In genomic region chr5:124232360-124233143, GRCm38 (mm10) we compare ENCODE assay signal across 12 mouse cellular contexts. TPM values are rescaled to one million over a fixed set of nuclear protein-coding genes. Genes with fewer than 3 reads are reported as not detected.
DNase-seq lines count a peak whose midpoint lies in the region; ATAC-seq and TF ChIP-seq lines count a peak whose summit lies in the region.
"Had no signal": no experiment of that assay in that cellular context is flagged by ENCODE, and none has a peak within 500 bp of the region (broad histone marks: within the 10 kb centered on the region; RNA-seq: fewer than 3 reads in every experiment).

No protein-coding gene starts in this region.

- peak overlapping the region; percentile 25; the same call in 1 of the 2 replicates for H3K4me2 ChIP-seq in heart, embryonic 15.5 days
- H3K4me2 ChIP-seq in liver, embryonic 14.5 days (ENCODE audit: low read depth) = peak overlapping the region; percentile 6; the same call in 1 of the 2 replicates
- no peak overlapping the region for H3K4me2 ChIP-seq in neural tube, embryonic 15.5 days
- H3K4me2 ChIP-seq: lung, embryonic 14.5 days had no signal

- TF ChIP-seq EP300 in liver, embryonic 14.5 days (IDR thresholded peaks at IDR 0.05; ENCODE audit: low read depth) = no peak

- no peaks in the 10 kb centered on the region for H3K27me3 ChIP-seq in heart, embryonic 15.5 days
- no peaks in the 10 kb centered on the region for H3K27me3 ChIP-seq in liver, embryonic 14.5 days (ENCODE audit: control insufficient read depth, insufficient read depth, low read length)
- no peaks in the 10 kb centered on the region for H3K27me3 ChIP-seq in neural tube, embryonic 15.5 days (replicated peaks)

- no peaks in the 10 kb centered on the region for H3K36me3 ChIP-seq in heart, embryonic 15.5 days
- H3K36me3 ChIP-seq in liver, embryonic 14.5 days (replicated peaks; ENCODE audit: control insufficient read depth, insufficient read depth, low read depth) = no peaks in the 10 kb centered on the region
- H3K36me3 ChIP-seq in neural tube, embryonic 15.5 days = no peaks in the 10 kb centered on the region

- peaks cover 58% of the 10 kb centered on the region for H3K4me1 ChIP-seq in heart, embryonic 15.5 days (replicated peaks)
- peaks cover 10 to 13% of the 10 kb centered on the region in 2 experiments; a peak in 3 of 4 replicates for H3K4me1 ChIP-seq in liver, embryonic 14.5 days (replicated peaks; ENCODE audit: control insufficient read depth in 2 of 2, insufficient read depth in 2 of 2, low read length in 1 of 2)
- peaks cover 29% of the 10 kb centered on the region for H3K4me1 ChIP-seq in neural tube, embryonic 15.5 days

- H3K9me3 ChIP-seq in heart, embryonic 15.5 days (replicated peaks) = no peaks in the 10 kb centered on the region
- H3K9me3 ChIP-seq in liver, embryonic 14.5 days (ENCODE audit: control insufficient read depth, low read length) = no peaks in the 10 kb centered on the region
- H3K9me3 ChIP-seq in neural tube, embryonic 15.5 days (replicated peaks) = no peaks in the 10 kb centered on the region

- no peak overlapping the region for H3K9ac ChIP-seq in heart, embryonic 15.5 days
- no peak overlapping the region for H3K9ac ChIP-seq in liver, embryonic 14.5 days (replicated peaks)
- no peak overlapping the region for H3K9ac ChIP-seq in neural tube, embryonic 15.5 days (replicated peaks)
- H3K9ac ChIP-seq: lung, embryonic 14.5 days had no signal

- TF ChIP-seq CTCF in liver, embryonic 14.5 days (IDR thresholded peaks at IDR 0.05; ENCODE audit: low read depth) = no peak

- H3K4me3 ChIP-seq in heart, embryonic 15.5 days = no peak overlapping the region
- H3K4me3 ChIP-seq in liver, embryonic 14.5 days (ENCODE audit: insufficient read depth in 1 of 2, low read depth in 2 of 2, low read length in 2 of 2) = no peak overlapping the region
- H3K4me3 ChIP-seq in neural tube, embryonic 15.5 days (replicated peaks) = no peak overlapping the region

- peak overlapping the region; percentile 90 for H3K27ac ChIP-seq in heart, embryonic 15.5 days
- peak overlapping the region; percentile 14; the same call in 1 of the 2 replicates for H3K27ac ChIP-seq in liver, embryonic 14.5 days
- H3K27ac ChIP-seq in neural tube, embryonic 15.5 days (replicated peaks) = no peak overlapping the region

- 45% methylated on average over 18 of the region's 18 CpGs for WGBS in heart, embryonic 15.5 days
- 69% methylated on average over 18 of the region's 18 CpGs for WGBS in liver, embryonic 14.5 days (ENCODE audit: insufficient replicate concordance)
- 58% methylated on average over 18 of the region's 18 CpGs for WGBS in neural tube, embryonic 15.5 days

- ATAC-seq in heart, embryonic 15.5 days (replicated peaks; ENCODE audit: insufficient number of reproducible peaks, insufficient read depth, low FRiP score, low read depth) = peak; percentile 18
- ATAC-seq in liver, embryonic 14.5 days (ENCODE audit: insufficient read depth) = peak; percentile 67
- ATAC-seq in neural tube, embryonic 15.5 days (ENCODE audit: low FRiP score) = no peak

- no peak for DNase-seq in heart, postnatal 4 days
- peak; percentile 32 for DNase-seq in retina, postnatal 1 day
- DNase-seq in retina, embryonic 14.5 days (ENCODE audit: low spot score) = no peak
- DNase-seq in liver, embryonic 14.5 days (ENCODE audit: low read depth in 3 of 3, low spot score in 3 of 3) = no peak
- peak; percentile 83 to 94 for DNase-seq in thymus, postnatal 36 days
- DNase-seq in left cerebral cortex, adult 8-10 months (ENCODE audit: low spot score in 2 of 2) = no peak
- DNase-seq: adrenal gland, postnatal 14 days; cerebellum, adult 9-11 months; kidney, postnatal 25 days; lung, embryonic 14.5 days had no signal

RNA-seq across cellular contexts. Expression of gene Pitpnm2, which starts 17.0 kb away (rescaled TPM):
- polyA plus RNA-seq in heart, embryonic 15.5 days (2015; fragmentation: Nextera tagmentation; extraction: Ambion mirVana) = 4.9 and 7.9 TPM in 2 replicates
- total RNA-seq in heart, postnatal 4 days (2021) = 10 to 100 TPM; 45.9 to 52.2 TPM
- 4.7 and 5.8 TPM in 2 replicates for polyA plus RNA-seq in liver, embryonic 14.5 days (2012; rRNA removed)
- 1.9 and 2.1 TPM in 2 replicates for polyA plus RNA-seq in liver, embryonic 14.5 days (2014; fragmentation: Nextera tagmentation; extraction: Ambion mirVana)
- 100 to 1,000 TPM; 235 to 257 (median 249) TPM for total RNA-seq in left cerebral cortex, adult 8-10 months (2022)
- 8.9 and 9.4 TPM in 2 replicates for polyA plus RNA-seq in neural tube, embryonic 15.5 days (2015; fragmentation: Nextera tagmentation; extraction: Ambion mirVana)

Comparison
In these comparisons a context has a peak if more than half of its experiments do, and no peak if none do; other contexts are left out.
1. DNase-seq: peak in retina, postnatal 1 day (single experiment) and thymus, postnatal 36 days (2 of 2); none in heart, postnatal 4 days (single experiment), retina, embryonic 14.5 days (single experiment), liver, embryonic 14.5 days (0 of 3) and left cerebral cortex, adult 8-10 months (0 of 2).